Mouse (Mus musculus): Measurements from ENCODE around the gene Gucy2d.
A peak's percentile ranks its signal among the peaks of the same experiment; 100 is the strongest.

Gucy2d gene

DNA sequence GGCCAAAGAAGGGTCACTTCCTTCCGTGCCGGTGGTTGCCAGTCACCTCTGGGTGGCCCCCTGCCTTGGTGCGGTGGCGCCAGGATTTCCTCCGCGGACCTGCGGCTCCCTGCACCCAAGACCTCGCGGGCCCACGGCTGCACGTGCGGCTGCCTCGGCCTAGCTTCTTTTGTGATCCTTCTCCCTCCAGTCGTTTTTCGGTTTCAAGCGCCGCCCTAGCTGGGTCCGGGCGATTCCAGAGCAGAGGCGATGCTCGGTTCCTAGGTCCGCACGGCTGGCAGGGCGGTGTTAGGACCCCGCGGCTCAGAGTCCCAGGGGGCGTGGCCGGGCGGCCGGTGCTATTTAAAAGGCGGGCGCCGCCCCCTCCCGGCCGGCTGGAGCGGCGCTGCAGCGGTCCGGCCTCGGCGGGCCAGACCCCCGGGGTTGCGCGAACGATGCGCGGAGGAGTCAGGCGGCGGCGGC lies 49.4 kb downstream of the Gucy2d start:
- DNase-seq (ENCODE audit: low spot score in 2 of 2), result peak; percentile 55 to 56

GRCm38 (mm10) chr7:98490328-98490727 lies 50.1 kb downstream of the Gucy2d start:
- no peak for DNase-seq (ENCODE audit: low spot score in 2 of 2)

GRCm38 (mm10) chr7:98490911-98491310 lies 50.7 kb downstream of the Gucy2d start:
- DNase-seq (ENCODE audit: low spot score in 2 of 2), result no peak

GRCm38 (mm10) chr7:98491451-98492200 lies 51.4 kb downstream of the Gucy2d start:
- DNase-seq (ENCODE audit: low spot score in 2 of 2), result no peak

GRCm38 (mm10) chr7:98492331-98492730 lies 52.1 kb downstream of the Gucy2d start:
- DNase-seq (ENCODE audit: low spot score in 2 of 2), result no peak

DNA sequence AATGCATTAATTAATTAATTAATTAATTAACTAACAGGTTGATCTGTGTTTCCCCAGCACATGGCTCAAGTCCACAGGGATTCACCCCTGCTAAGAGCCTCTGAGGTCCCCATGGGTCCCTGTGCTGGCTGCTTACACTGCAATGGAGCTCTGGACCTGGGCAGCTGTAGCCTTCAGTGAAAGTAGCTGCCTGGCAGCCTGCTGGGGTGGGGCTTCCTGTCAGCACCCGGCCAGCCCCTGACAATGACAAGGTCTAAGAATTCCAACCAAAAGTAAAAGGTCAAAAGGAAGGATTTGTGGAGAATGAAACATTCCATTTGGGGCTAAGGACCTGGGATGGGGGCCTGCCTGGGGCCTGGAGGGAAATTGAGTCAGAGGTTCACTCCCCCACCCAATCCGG lies 53.1 kb downstream of the Gucy2d start:
- no peak for DNase-seq (ENCODE audit: low spot score in 2 of 2)

- no peak for DNase-seq (ENCODE audit: low spot score in 2 of 2)
Observed at GRCm38 (mm10) chr7:98493901-98494480, 53.8 kb downstream of the Gucy2d start.

GRCm38 (mm10) chr7:98495591-98495990 lies 55.4 kb downstream of the Gucy2d start:
- no peak for DNase-seq (ENCODE audit: low spot score in 2 of 2)

DNA sequence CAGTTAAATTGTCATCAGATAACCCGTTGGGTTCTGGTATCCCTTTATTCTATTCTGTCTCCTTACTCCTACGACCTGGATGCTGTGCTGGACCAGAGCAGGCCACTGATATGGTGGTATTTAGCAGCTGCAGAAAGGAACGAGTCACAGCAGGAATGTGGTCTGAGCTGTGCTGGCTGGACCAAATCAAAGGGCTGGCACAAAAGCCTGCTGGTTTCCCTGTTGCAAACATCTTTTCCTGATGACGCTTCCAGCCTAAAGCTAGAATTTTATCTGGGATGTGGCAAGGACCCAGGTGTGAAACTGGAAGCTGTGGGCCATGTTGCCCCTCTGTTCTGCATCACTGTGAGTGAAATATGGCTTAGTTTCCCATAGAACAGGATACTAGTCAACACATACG lies 57.2 kb downstream of the Gucy2d start:
- DNase-seq (ENCODE audit: low spot score in 2 of 2), result no peak

DNA sequence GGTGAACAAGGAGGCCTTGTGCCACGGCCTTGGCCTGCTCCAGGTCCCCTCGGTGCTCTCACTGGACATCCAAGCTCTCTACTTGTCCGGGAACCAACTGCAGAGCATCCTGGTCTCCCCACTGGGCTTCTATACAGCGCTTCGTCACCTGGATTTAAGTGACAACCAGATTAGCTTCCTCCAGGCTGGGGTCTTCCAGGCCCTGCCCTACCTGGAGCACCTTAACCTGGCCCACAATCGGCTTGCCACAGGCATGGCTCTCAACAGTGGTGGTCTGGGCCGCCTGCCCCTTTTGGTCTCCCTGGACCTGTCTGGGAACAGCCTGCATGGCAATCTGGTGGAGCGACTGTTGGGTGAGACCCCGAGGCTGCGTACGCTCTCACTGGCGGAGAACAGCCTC lies 57.9 kb downstream of the Gucy2d start:
- no peak for DNase-seq (ENCODE audit: low spot score in 2 of 2)

DNA sequence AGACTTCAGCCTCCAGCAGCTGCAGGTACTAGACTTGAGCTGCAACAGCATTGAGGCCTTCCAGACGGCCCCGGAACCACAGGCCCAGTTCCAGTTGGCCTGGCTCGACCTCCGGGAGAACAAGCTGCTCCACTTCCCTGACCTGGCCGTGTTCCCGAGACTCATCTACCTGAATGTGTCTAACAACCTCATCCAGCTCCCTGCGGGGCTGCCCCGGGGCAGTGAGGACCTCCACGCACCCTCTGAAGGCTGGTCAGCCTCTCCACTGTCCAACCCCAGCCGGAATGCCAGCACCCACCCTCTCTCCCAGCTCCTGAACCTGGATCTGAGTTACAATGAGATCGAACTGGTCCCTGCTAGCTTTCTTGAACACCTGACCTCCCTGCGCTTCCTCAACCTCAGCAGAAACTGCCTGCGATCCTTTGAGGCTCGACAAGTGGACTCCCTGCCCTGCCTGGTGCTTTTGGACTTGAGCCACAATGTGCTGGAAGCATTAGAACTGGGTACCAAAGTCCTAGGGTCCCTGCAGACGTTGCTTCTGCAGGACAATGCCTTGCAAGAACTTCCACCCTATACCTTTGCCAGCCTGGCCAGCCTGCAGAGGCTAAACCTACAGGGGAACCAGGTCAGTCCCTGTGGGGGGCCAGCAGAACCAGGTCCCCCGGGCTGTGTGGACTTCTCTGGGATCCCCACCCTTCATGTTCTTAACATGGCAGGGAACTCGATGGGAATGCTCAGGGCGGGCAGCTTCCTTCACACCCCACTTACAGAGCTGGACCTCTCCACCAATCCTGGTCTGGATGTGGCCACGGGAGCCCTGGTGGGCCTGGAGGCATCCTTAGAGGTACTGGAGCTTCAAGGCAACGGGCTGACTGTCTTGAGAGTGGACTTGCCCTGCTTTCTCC lies 58.7 kb downstream of the Gucy2d start:
- no peak for DNase-seq (ENCODE audit: low spot score in 2 of 2)

DNA sequence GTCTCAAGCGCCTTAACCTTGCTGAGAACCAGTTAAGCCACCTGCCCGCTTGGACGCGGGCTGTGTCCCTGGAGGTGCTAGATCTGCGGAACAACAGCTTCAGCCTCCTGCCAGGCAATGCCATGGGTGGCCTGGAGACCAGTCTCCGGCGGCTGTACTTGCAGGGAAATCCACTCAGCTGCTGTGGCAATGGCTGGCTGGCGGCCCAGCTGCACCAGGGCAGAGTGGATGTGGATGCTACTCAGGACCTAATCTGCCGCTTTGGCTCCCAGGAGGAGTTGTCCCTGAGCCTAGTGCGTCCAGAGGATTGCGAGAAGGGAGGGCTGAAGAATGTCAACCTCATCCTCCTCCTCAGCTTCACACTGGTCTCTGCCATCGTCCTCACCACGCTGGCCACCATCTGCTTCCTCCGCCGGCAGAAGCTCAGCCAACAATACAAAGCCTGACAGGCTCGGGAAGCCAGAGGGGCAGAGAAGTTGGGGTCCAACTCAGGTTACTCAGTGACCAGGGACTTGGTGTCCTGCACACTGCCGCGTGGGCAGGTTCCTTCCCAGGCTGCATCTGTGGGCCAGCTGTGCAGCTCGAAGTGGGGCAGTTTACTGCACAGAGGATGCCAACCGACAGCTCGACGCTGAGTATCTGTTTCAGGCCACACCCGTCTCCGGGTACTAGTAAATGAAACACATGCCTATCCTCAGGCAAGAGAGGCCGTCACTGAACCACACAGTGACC lies 59.5 kb downstream of the Gucy2d start:
- no peak for DNase-seq (ENCODE audit: low spot score in 2 of 2)

DNA sequence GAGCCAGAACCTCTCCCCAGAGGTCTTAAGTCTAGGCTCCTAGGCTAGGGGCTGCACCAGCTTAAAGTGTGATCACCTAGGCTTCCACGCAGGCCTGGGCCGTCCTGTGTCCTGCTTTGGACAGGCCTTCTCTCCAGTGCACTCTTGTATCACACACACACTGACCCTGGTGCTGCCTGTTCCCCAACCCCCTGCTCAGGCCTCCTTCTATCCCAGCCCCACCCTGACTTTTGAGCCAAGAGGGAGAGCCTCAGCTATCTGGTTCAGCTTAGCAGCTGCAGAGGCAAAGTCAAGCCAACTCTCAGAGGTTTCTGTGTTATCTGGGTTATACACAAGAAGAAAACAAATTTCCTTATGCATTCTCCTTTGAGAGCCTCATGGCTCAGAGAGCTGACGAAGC lies 60.3 kb downstream of the Gucy2d start:
- DNase-seq (ENCODE audit: low spot score in 2 of 2), result no peak

DNA sequence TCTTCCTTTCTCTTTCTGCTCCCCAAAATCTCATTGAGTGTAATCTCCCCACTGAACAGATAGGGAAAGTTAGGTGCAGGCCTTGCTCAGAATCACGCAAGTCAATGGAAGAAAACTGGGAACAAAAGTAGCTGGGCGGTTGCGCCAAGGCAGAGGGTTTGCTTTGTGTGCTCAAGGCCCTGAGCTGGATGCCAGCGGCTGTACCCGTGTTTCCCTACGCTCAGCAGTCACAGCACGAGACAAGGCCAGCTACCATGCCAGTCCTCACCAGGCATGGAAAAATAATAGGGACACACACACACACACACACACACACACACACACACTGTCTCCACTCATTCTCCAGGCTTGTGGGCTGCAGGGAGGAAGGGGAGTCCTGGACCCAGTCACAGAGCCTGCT lies 60.9 kb downstream of the Gucy2d start:
- no peak for DNase-seq (ENCODE audit: low spot score in 2 of 2)

DNA sequence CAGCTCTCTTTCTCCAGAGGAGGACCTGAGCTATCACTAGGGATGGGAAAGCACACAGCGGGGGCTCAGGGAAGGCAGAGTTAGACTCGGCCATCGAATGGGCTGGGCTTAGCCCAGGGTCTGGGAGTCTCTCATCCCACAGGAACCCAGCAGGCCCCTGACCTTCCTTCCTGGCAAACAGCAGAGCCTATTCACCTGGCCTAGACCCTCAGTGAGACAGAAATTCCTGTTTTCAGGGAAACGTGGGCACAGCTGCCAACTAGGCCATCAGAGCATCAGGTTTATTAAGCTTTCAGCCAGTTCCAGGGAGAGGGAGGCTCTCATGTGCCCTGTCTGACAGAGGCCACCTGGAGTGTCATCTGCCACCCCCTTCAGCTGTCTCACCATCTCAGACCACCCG lies 62.7 kb downstream of the Gucy2d start:
- DNase-seq (ENCODE audit: low spot score in 2 of 2), result no peak

- no peak for DNase-seq (ENCODE audit: low spot score in 2 of 2)
Observed at GRCm38 (mm10) chr7:98503951-98504647, 63.9 kb downstream of the Gucy2d start.

- DNase-seq (ENCODE audit: low spot score in 2 of 2), result no peak
Observed at GRCm38 (mm10) chr7:98504726-98505314, 64.6 kb downstream of the Gucy2d start.

DNA sequence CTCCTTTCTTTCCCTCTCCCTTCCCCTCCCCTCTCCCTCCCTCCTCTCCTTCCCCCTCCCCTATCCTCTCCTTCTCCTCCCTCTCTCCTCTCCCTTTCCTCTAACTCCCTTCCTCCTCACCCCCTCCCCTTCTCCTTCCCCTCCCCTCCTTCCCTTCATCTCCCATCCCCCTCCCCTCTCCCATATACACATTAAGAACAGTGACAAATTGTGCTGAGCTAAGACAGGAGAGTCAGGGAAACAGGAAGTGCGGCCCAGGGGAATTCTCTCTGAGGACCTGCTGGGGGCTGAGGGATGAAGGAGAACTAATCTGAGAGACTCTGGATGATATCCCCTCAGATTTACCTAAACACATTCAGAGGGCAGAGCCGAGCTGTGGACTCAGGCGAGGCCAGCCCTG lies 65.4 kb downstream of the Gucy2d start:
- no peak for DNase-seq (ENCODE audit: low spot score in 2 of 2)

GRCm38 (mm10) chr7:98510961-98511958 lies 71.0 kb downstream of the Gucy2d start:
- no peak for DNase-seq (ENCODE audit: low spot score in 2 of 2)

GRCm38 (mm10) chr7:98513251-98513650 lies 73.0 kb downstream of the Gucy2d start:
- DNase-seq (ENCODE audit: low spot score in 2 of 2), result no peak

Data from frontal cortex, postnatal 36 days (tissue).